Mouse (Mus musculus): Measurements from ENCODE around the gene Plcb4.

DNA sequence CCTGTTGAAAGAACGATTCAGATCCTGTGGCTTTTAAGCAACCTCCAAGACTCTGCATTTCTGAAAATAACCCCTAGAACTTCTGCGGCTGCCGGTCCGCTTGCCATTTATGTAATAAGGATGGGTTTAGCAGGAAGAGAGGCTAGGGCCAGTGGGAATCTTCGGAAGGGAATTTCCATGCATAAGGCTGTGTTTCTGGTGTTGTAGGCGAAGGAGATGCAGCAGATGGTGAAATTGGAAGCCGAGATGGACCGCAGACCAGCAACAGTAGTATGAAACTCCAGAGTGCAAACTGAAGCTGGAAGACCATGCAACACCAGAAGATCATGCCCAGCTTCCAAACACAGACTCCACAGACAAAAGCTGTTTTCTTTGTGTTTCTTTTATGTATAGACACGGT, 353.9 kb downstream of the Plcb4 start:
- TF ChIP-seq MAFK (IDR thresholded peaks at IDR 0.05; ENCODE audit: insufficient read depth, low read depth, low read length), result no peak
- no peak for TF ChIP-seq HCFC1 (IDR thresholded peaks at IDR 0.05; ENCODE audit: borderline replicate concordance, insufficient read depth, low read length)
- no peak for TF ChIP-seq ZNF384 (IDR thresholded peaks at IDR 0.05; ENCODE audit: low read depth, low read length)
- no peak for TF ChIP-seq ZC3H11A (IDR thresholded peaks at IDR 0.05; ENCODE audit: borderline replicate concordance, low read depth, low read length)
- TF ChIP-seq CHD2 (IDR thresholded peaks at IDR 0.05; ENCODE audit: low read depth, low read length), result no peak
